Mouse (Mus musculus) gastrocnemius, adult 18-20 months (tissue): ENCODE measurements around the gene Krt7. TPM values are rescaled to one million over a fixed set of nuclear protein-coding genes. Genes with fewer than 3 reads are reported as not detected.
A peak's percentile ranks its signal among the peaks of the same experiment; 100 is the strongest.

Experiments used
- DNase-seq: peaks from one replicate; pipeline ENCODE4 v3.0.0; 2021; ENCODE audit warnings: low spot score
- microRNA-seq: library from miRNA; unstranded; fragments of <30 nt; microRNA quantifications from one replicate; pipeline ENCODE4 v1.2.0, GENCODE M21; 2021
- total RNA-seq, 2 experiments: library from RNA; stranded (reverse); gene quantifications; 2 replicates each; pipeline ENCODE4 v1.2.3; 2021

Krt7 gene
- total RNA-seq, 2 experiments from 2014 or later, result 0.14 TPM; not detected in 1

- no peak for DNase-seq
Measured at GRCm38 (mm10) chr15:101436611-101437010, 25.8 kb downstream of the Krt7 start.

GRCm38 (mm10) chr15:101438555-101438954, 27.7 kb downstream of the Krt7 start, which contains the start of gene Krt87:
TSS of gene Krt87 (minus strand) at chr15:101438804.
- no peak for DNase-seq

GRCm38 (mm10) chr15:101440837-101441236, 30.0 kb downstream of the Krt7 start:
- DNase-seq, result no peak

- DNase-seq, result peak; percentile 6
Measured at GRCm38 (mm10) chr15:101446572-101446971, 35.7 kb downstream of the Krt7 start.

- DNase-seq, result no peak
Measured at GRCm38 (mm10) chr15:101447444-101447843, 36.6 kb downstream of the Krt7 start, which contains the start of gene Krt88. TSS of gene Krt88 (plus strand) at chr15:101447744.

- peak; percentile 75 for DNase-seq
Measured at GRCm38 (mm10) chr15:101453093-101453736, 42.4 kb downstream of the Krt7 start.

DNA sequence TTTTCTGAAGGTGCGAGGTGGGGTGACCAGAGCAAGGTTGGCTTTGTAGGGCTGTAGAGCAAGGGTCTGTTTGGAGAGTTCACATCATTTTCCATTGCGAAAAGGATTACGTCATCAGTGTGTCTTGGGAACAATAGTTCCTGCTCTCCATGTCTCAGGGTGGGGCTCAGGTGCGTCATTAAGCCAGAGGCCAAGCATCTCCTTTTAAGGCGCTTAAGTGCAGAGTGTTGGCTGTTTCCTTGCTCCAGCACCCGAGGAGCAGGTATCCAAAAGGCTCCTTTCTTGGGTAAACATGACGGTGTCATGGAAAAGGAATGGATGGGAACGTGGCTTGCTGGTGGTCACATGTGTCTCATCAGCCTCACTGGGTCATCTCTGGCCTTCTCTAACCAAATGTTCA, 43.9 kb downstream of the Krt7 start:
- DNase-seq, result no peak

GRCm38 (mm10) chr15:101455292-101455691, 44.4 kb downstream of the Krt7 start:
- DNase-seq, result no peak

GRCm38 (mm10) chr15:101455891-101456290, 45.0 kb downstream of the Krt7 start:
- DNase-seq, result no peak

DNA sequence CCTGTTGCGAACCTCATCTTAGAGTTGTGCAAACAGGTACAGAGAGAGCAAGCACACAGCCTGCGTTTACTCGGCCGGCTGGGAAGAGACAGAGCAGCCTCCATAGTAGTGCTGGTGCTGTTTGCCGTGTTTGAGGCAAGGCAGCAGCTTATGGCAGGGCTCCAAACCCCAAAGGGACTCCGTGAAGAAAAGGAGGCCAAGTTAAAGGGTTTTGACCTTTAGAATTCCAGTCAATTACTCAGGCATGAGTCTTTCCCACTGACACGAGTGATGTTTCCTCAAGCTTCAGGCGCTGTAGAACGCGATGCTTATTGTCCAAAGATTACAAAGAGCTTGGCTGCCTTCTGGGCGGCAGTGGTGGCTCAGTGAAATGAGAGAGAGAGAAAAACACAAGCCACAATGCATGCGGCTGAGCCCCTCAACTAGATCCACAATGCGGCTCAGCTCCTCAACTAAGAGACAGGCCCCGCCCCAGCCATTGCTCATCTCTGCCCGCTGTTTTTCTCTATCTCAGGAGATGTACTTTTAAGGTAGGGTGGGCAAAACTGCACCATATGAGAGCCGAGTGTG, 47.6 kb downstream of the Krt7 start:
- DNase-seq, result peak; percentile 22

DNA sequence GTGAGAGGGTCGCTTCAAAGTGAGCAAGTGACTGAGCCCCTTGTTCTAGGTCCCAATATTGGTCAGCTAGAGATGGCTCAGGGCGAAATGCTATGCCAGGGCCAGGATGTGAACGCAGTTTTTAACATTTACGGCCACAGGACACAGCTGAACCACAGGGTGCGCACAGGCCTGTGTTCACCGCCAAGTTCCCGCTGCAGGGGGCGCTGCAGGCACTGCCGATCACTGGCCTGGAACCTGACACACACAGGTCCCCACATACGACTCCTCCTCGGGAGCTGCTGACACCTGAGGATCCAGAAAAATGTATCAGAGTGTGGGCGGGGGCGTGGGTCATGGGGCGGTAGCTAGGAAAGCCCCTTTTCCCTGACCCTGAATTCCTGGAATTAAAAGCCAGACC, 48.4 kb downstream of the Krt7 start:
- no peak for DNase-seq

- DNase-seq, result no peak
Measured at GRCm38 (mm10) chr15:101463651-101464050, 52.8 kb downstream of the Krt7 start, which contains the start of gene Krt81. TSS of gene Krt81 (minus strand) at chr15:101463751.

DNA sequence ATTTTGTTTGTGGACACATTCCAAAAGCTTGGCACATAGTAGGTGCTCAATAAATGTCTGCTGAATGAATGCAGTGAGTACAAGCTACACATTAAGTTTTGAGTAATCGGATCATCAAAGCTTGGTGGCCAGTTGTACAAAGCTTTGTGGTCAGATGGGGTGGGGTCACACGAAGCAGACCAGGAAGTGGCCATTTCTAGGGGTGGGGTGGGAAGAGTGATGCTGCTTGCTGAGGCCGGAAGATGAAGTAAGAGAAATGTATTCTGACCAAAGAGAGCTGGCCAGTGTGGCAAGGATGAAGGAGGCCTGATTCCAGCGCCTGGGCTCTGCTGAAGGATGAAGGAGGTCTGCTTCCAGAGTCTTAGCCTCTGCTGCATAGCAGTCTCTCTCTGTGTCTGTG, 58.2 kb downstream of the Krt7 start:
- no peak for DNase-seq

DNA sequence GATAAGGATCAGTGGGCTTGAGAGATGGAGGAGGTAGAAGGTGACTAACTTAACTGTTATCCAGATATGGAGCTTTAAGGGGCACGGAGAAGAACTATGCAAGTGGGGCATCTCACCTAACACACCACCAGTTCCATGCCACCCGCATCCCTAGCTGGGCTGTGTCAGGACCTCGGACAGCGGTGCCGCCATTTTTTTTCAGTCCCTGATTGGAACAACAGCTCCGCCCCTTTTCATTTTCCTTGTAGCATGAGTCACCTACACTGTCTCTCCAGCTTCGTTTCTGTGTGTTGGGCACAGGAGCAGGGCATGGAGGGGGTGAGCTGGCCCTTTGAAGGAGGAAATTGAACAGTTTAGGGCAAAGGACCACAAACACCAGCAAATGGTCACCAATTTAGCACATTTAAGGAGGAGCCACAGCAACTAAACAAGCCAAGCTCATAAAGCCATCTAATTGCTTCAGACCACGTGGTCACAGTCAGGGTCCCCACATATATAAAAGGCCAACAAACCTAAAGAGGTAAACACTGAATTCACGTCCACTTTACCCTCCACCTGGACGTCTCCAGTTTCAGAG, 62.2 kb downstream of the Krt7 start, which contains the start of gene Krt86:
Krt86 (plus strand) TSS at position 527 of the 577 bp plus-strand sequence.
- DNase-seq, result no peak

DNA sequence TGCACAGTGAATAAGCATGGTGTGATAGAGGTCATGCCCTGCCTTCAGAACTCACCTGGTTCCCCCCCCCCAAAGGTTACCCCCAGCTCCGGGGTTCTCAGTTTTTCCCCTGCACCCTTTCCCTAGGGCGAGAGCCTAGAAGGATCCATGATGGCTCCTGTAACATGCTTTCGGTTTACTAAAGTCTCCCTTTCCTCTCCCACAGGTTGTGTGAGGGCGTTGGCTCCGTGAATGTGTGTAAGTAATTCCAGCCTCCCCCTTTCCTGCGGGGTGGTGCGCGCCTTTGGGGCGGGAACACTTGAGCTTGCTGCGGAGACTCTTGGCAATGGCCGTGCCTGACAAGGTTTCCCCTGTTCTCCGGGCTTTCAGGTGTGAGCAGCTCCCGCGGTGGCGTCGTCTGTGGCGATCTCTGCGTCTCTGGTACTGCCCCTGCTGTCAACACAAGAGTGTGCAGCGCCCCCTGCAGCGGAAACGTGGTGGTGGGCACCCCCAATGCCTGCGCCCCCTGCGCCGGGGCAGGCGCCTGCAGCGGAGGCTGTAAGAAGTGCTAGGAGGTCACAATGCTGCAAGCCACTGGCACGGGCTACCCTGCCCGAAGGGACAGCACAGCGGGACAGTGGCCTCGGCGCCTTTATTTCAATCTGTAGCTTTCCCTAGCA, 68.3 kb downstream of the Krt7 start:
- DNase-seq, result peak; percentile 29

- DNase-seq, result no peak
Measured at GRCm38 (mm10) chr15:101479666-101480060, 68.8 kb downstream of the Krt7 start.

Small RNAs within 50 kb of the gene (microRNA-seq; reads per million reads assigned to microRNA genes)
- gene Mir1941, result 20.5 reads per million, percentile 36 among the genes with 10 or more reads in this experiment

Other genes with a start within 250 kb of the Krt7 start
- 10 to 100 TPM; 26.0 to 48.0 TPM for gene Acvr1b, start 237.0 kb upstream of the Krt7 start, total RNA-seq
- gene Grasp, start 186.9 kb upstream of the Krt7 start, total RNA-seq, result 1 to 10 TPM; 4.4 to 5.1 TPM
- gene Nr4a1, start 156.8 kb upstream of the Krt7 start, total RNA-seq, result 100 to 1,000 TPM; 206 to 234 TPM
- gene Atg101, start 126.8 kb upstream of the Krt7 start, total RNA-seq, result 10 to 100 TPM; 25.0 to 31.3 TPM
- under 1 TPM; 0.26 to 0.27 TPM for gene 6030408B16Rik, start 117.8 kb upstream of the Krt7 start, total RNA-seq
- gene Krt80, start 40.9 kb upstream of the Krt7 start, total RNA-seq, result 1 to 10 TPM; 1.4 to 3.8 TPM
- not detected for gene Krt87, start 27.8 kb downstream of the Krt7 start, total RNA-seq
- not detected for gene Krt88, start 36.7 kb downstream of the Krt7 start, total RNA-seq
- gene Krt81, start 52.7 kb downstream of the Krt7 start, total RNA-seq, result not detected
- gene Krt86, start 62.4 kb downstream of the Krt7 start, total RNA-seq, result not detected
- not detected for gene Krt83, start 80.5 kb downstream of the Krt7 start, total RNA-seq
- gene Gm49425, start 106.2 kb downstream of the Krt7 start, total RNA-seq, result not detected
- gene Krt84, start 121.8 kb downstream of the Krt7 start, total RNA-seq, result not detected
- gene Krt82, start 139.6 kb downstream of the Krt7 start, total RNA-seq, result not detected
- not detected for gene Krt90, start 151.9 kb downstream of the Krt7 start, total RNA-seq
- not detected for gene Krt75, start 162.9 kb downstream of the Krt7 start, total RNA-seq
- gene Gm5414, start 217.1 kb downstream of the Krt7 start, total RNA-seq, result not detected
- not detected for gene Gm5478, start 236.3 kb downstream of the Krt7 start, total RNA-seq